Mouse (Mus musculus): ENCODE data around the gene Asb5. TPM values are rescaled to one million over a fixed set of nuclear protein-coding genes. Genes with fewer than 3 reads are reported as not detected.
"Not testable (repeated sequence)": the region's sequence is repeated elsewhere in the genome, so short reads cannot be mapped to it uniquely, and the experiment has no call there.

The Asb5 gene
- polyA plus RNA-seq, 1 experiment from 2014 or later, result 9.4 TPM

DNA sequence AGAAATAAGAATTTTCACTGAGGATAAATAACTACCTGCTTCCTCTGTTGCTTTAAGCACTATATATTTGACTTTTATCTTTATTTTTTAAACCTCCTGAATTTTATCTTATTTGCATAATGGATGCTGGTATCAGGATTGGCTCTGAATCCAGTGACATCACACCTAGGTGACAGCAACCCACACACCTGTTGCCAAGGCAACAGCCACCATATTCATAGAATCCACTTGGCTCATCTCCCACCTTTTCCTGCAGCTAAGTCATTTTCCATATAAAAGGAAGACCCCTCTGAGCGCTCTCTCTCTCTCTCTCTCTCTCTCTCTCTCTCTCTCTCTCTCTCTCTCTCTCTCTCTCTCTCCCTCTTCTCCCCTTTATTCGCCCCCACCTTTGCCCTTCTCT is 67.6 kb downstream of the Asb5 start:
- Histone ChIP-seq H3K4me2 (ENCODE audit: low read depth, low read length) (no peak overlapping the region), H3K27me3 (ENCODE audit: control insufficient read depth, insufficient read depth, low read length) (no peaks in the 10 kb centered on the region), H3K36me3 (ENCODE audit: control insufficient read depth, insufficient read depth, low read length) (no peaks in the 10 kb centered on the region), H3K27ac (ENCODE audit: low read depth, low read length) (no peak overlapping the region), H3K9ac (replicated peaks; ENCODE audit: low read depth, low read length) (no peak overlapping the region), H3K9me3 (ENCODE audit: control insufficient read depth, low read length) (no peaks in the 10 kb centered on the region), H3K4me1 (ENCODE audit: control insufficient read depth, insufficient read depth, low read length) (peaks cover 5% of the 10 kb centered on the region; the same call in 1 of the 2 replicates), H3K4me3 (ENCODE audit: low read depth, low read length) (no peak overlapping the region)
- WGBS, result 78% methylated on average over 2 of the region's 2 CpGs
- ATAC-seq (ENCODE audit: low read depth), result no peak

DNA sequence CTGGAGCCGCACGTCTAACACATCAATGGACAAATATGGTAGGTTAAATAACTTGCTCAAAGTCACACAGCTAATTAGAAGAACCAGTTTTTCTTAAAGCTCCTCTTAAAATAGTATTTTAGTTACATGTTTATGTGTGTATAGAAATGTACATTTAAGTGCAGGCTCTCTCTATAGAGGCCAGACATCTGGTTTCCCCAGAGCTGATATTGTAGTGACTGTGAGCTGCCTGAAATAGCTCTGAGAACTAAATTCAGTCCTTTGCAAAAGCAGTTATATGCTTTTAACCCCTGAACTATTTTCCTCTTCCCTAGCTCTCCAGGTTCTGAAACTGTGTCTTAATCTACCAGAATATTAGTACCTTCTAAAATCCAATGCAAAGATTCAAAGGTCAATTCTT is 68.0 kb downstream of the Asb5 start:
- no peak for ATAC-seq (ENCODE audit: low read depth)

DNA sequence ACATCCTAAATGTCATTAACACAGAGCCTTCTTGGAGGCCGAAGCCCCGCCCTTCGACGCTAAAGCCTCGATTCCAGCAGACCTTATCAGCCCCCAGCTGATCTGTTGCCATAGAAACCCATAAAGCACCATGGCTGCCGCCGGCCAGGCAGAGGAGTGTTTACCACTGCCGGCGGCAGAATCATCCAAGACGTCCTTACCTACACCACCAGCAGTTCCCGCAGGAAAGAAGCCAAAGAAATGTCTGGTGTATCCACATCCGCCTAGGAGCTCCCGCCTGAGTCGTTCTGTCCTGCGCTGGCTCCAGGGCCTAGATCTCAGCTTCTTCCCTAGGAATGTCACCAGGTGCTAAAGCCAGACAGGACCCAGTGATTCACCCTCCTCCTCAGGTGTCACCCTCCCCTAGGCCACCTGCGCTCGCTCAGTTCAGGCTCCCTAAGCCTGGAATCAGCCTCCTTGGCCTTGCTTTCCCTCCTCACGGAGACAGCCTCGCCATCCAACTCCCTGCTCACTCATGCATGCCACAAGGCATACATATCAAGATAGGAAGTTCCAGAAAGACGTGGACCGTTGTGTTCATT is 71.4 kb downstream of the Asb5 start, which contains the start of gene Spata4:
Gene Spata4, plus strand, starts transcription at position 111 of the 581 bp plus-strand sequence.
- Histone ChIP-seq H3K4me3 (ENCODE audit: low read depth, low read length) (peak within 1 kb of the TSS; percentile 23; the same call in 1 of the 2 replicates), H3K4me2 (ENCODE audit: low read depth, low read length) (peak within 1 kb of the TSS; percentile 55), H3K27me3 (ENCODE audit: control insufficient read depth, insufficient read depth, low read length) (no peaks in the 10 kb centered on the region), H3K4me1 (ENCODE audit: control insufficient read depth, insufficient read depth, low read length) (peaks cover 5% of the 10 kb centered on the region; the same call in 1 of the 2 replicates), H3K27ac (ENCODE audit: low read depth, low read length) (no peak within 1 kb of the TSS), H3K9me3 (ENCODE audit: control insufficient read depth, low read length) (no peaks in the 10 kb centered on the region), H3K9ac (replicated peaks; ENCODE audit: low read depth, low read length) (peak within 1 kb of the TSS; percentile 41; the same call in 1 of the 2 replicates), H3K36me3 (ENCODE audit: control insufficient read depth, insufficient read depth, low read length) (no peaks in the 10 kb centered on the region)
- WGBS, result 8% methylated on average over 21 of the region's 21 CpGs
- peak; percentile 94 for ATAC-seq (ENCODE audit: low read depth)

More for the DNA sequence above, 68.0 kb downstream of the Asb5 start:
- Histone ChIP-seq H3K36me3 (ENCODE audit: control insufficient read depth, insufficient read depth, low read length) (no peaks in the 10 kb centered on the region), H3K4me1 (ENCODE audit: control insufficient read depth, insufficient read depth, low read length) (peaks cover 5% of the 10 kb centered on the region; the same call in 1 of the 2 replicates), H3K9me3 (ENCODE audit: control insufficient read depth, low read length) (no peaks in the 10 kb centered on the region), H3K27ac (ENCODE audit: low read depth, low read length) (no peak overlapping the region), H3K4me2 (ENCODE audit: low read depth, low read length) (no peak overlapping the region), H3K27me3 (ENCODE audit: control insufficient read depth, insufficient read depth, low read length) (no peaks in the 10 kb centered on the region), H3K9ac (replicated peaks; ENCODE audit: low read depth, low read length) (no peak overlapping the region), H3K4me3 (ENCODE audit: low read depth, low read length) (no peak overlapping the region)
- WGBS, result 89% methylated on average over 2 of the region's 2 CpGs

DNA sequence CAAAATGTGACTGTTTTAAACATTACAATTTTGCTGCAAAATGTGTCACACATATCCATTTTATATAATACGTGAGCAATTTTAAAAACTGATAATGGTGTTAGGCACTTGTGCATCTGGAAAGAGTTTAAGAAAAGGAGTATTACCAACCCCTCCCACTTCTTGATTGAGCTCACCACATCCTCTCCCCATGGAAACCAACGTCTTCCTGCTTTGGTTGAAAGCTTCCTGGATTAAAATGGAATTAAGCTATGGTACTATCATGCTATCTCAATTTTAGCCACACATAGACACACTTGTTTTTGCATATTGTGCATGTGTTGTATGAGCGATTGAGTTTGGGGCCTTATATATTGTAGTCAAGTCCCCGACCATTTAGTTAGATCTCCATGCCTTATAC is 74.1 kb downstream of the Asb5 start:
- Histone ChIP-seq H3K27ac (ENCODE audit: low read depth, low read length) (no peak overlapping the region), H3K4me2 (ENCODE audit: low read depth, low read length) (no peak overlapping the region), H3K36me3 (ENCODE audit: control insufficient read depth, insufficient read depth, low read length) (no peaks in the 10 kb centered on the region), H3K4me1 (ENCODE audit: control insufficient read depth, insufficient read depth, low read length) (peaks cover 5% of the 10 kb centered on the region; the same call in 1 of the 2 replicates), H3K9ac (replicated peaks; ENCODE audit: low read depth, low read length) (no peak overlapping the region), H3K9me3 (ENCODE audit: control insufficient read depth, low read length) (no peaks in the 10 kb centered on the region), H3K27me3 (ENCODE audit: control insufficient read depth, insufficient read depth, low read length) (no peaks in the 10 kb centered on the region), H3K4me3 (ENCODE audit: low read depth, low read length) (no peak overlapping the region)
- WGBS, result 81% methylated on average over 4 of the region's 4 CpGs
- ATAC-seq (ENCODE audit: low read depth), result no peak

DNA sequence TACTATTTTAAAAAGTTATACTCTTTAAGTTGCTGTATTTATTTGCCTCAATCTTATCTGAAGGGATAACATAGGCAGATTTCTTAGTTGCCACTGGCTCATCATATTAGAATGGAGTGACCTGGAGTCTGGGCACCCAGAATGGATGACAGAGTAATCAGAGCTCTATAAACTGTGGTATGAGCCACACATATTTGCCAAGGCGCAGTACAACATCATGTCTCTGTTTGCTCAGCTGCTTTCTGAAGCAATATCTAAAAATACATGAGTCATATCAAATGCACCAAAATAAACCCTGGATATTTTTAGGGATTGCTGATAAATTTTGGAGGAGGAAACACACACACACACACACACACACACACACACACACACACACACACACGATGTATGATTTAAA is 80.0 kb downstream of the Asb5 start:
- H3K4me3 ChIP-seq (ENCODE audit: low read depth, low read length), result no peak overlapping the region
- no peak overlapping the region for H3K4me2 ChIP-seq (ENCODE audit: low read depth, low read length)

GRCm38 (mm10) chr8:54610238-54610637 is 80.9 kb downstream of the Asb5 start:
- no peak for ATAC-seq (ENCODE audit: low read depth)
- H3K27me3 ChIP-seq (ENCODE audit: control insufficient read depth, insufficient read depth, low read length), result no peaks in the 10 kb centered on the region
- H3K36me3 ChIP-seq (ENCODE audit: control insufficient read depth, insufficient read depth, low read length), result no peaks in the 10 kb centered on the region
- H3K9me3 ChIP-seq (ENCODE audit: control insufficient read depth, low read length), result no peaks in the 10 kb centered on the region
- whole genome bisulfite sequencing, result 81% methylated on average over 4 of the region's 4 CpGs
- H3K9ac ChIP-seq (replicated peaks; ENCODE audit: low read depth, low read length), result no peak overlapping the region
- no peak overlapping the region for H3K4me2 ChIP-seq (ENCODE audit: low read depth, low read length)
- no peak overlapping the region for H3K4me3 ChIP-seq (ENCODE audit: low read depth, low read length)
- no peak overlapping the region for H3K27ac ChIP-seq (ENCODE audit: low read depth, low read length)
- H3K4me1 ChIP-seq (ENCODE audit: control insufficient read depth, insufficient read depth, low read length), result no peaks in the 10 kb centered on the region

More for the DNA sequence above, 80.0 kb downstream of the Asb5 start:
- no peaks in the 10 kb centered on the region for H3K9me3 ChIP-seq (ENCODE audit: control insufficient read depth, low read length)
- H3K27ac ChIP-seq (ENCODE audit: low read depth, low read length), result no peak overlapping the region
- H3K4me1 ChIP-seq (ENCODE audit: control insufficient read depth, insufficient read depth, low read length), result no peaks in the 10 kb centered on the region
- 92% methylated on average over 2 of the region's 2 CpGs for WGBS
- no peaks in the 10 kb centered on the region for H3K27me3 ChIP-seq (ENCODE audit: control insufficient read depth, insufficient read depth, low read length)
- H3K36me3 ChIP-seq (ENCODE audit: control insufficient read depth, insufficient read depth, low read length), result no peaks in the 10 kb centered on the region
- ATAC-seq (ENCODE audit: low read depth), result no peak
- no peak overlapping the region for H3K9ac ChIP-seq (replicated peaks; ENCODE audit: low read depth, low read length)

GRCm38 (mm10) chr8:54616710-54617109 is 87.3 kb downstream of the Asb5 start:
- not testable (repeated sequence) for H3K9me3 ChIP-seq (ENCODE audit: control insufficient read depth, low read length); H3K4me1 ChIP-seq (ENCODE audit: control insufficient read depth, insufficient read depth, low read length); H3K27ac ChIP-seq (ENCODE audit: low read depth, low read length); H3K36me3 ChIP-seq (ENCODE audit: control insufficient read depth, insufficient read depth, low read length); H3K9ac ChIP-seq (replicated peaks; ENCODE audit: low read depth, low read length); H3K4me3 ChIP-seq (ENCODE audit: low read depth, low read length); H3K4me2 ChIP-seq (ENCODE audit: low read depth, low read length); H3K27me3 ChIP-seq (ENCODE audit: control insufficient read depth, insufficient read depth, low read length); ATAC-seq (ENCODE audit: low read depth)
- 89% methylated on average over 17 of the region's 17 CpGs for WGBS

Other genes with a start within 250 kb of the Asb5 start
- 43.5 and 44.3 TPM in 2 replicates for gene Spcs3, start 418 bp downstream of the Asb5 start, polyA plus RNA-seq (2014; fragmentation: Nextera tagmentation; extraction: Ambion mirVana)
- gene Spata4, start 71.2 kb downstream of the Asb5 start, polyA plus RNA-seq (2014; fragmentation: Nextera tagmentation; extraction: Ambion mirVana), result 0.39 TPM in 1 of 2 replicates, not detected in the other

All from neural tube, embryonic 14.5 days (tissue).